Mouse (Mus musculus) erythroblast, embryonic 14.5 days (primary cell): Measurements from ENCODE around the gene Hsd17b3. TPM values are rescaled to one million over a fixed set of nuclear protein-coding genes. Genes with fewer than 3 reads are reported as not detected.

ENCODE experiments used
- H3K27me3 ChIP-seq: 2 replicates; pipeline ENCODE4 v1.6.1; 2012; ENCODE audit warnings: inconsistent platforms; ENCODE audit not compliant: control insufficient read depth
- H3K36me3 ChIP-seq: 2 replicates; pipeline ENCODE4 v1.6.1; 2012; ENCODE audit warnings: mild to moderate bottlenecking, inconsistent platforms; ENCODE audit not compliant: control insufficient read depth
- H3K4me1 ChIP-seq: 2 replicates; pipeline ENCODE4 v1.6.1; 2012; ENCODE audit warnings: inconsistent platforms; ENCODE audit not compliant: control insufficient read depth
- H3K4me3 ChIP-seq: replicated peaks from 2 replicates; pipeline ENCODE3; 2012; ENCODE audit warnings: moderate library complexity, mild to moderate bottlenecking, inconsistent platforms
- H3K9me3 ChIP-seq: 2 replicates; pipeline ENCODE4 v1.6.1; 2012; ENCODE audit warnings: low read length, inconsistent platforms, mixed read lengths; ENCODE audit not compliant: control insufficient read depth
- GATA1 ChIP-seq: IDR thresholded peaks from 2 replicates; pipeline ENCODE4 v1.6.1; 2012; ENCODE audit warnings: low read length, inconsistent platforms, mixed read lengths
- TAL1 ChIP-seq: IDR thresholded peaks from 3 replicates; pipeline ENCODE4 v1.6.1; 2012; ENCODE audit warnings: low read length, inconsistent platforms, mixed read lengths
- polyA plus RNA-seq: library from polyadenylated mRNA; stranded (reverse); fragments of >175 nt; gene quantifications from 2 replicates; pipeline ENCODE4 v1.2.3, GENCODE M21; 2012

Gene Hsd17b3
- polyA plus RNA-seq, 1 experiment, result not detected

GRCm38 (mm10) chr13:64090278-64090677, 1.2 kb upstream of the Hsd17b3 start:
- no peaks in the 10 kb centered on the region for H3K27me3 ChIP-seq
- TF ChIP-seq GATA1 (no peak), TAL1 (no peak)

GRCm38 (mm10) chr13:64088057-64088456, 973 bp downstream of the Hsd17b3 start:
- TF ChIP-seq TAL1 (no peak), GATA1 (no peak)
- H3K36me3 ChIP-seq, result no peaks in the 10 kb centered on the region
- H3K27me3 ChIP-seq, result no peaks in the 10 kb centered on the region
- no peaks in the 10 kb centered on the region for H3K9me3 ChIP-seq
- no peak overlapping the region for H3K4me3 ChIP-seq
- no peaks in the 10 kb centered on the region for H3K4me1 ChIP-seq

More at GRCm38 (mm10) chr13:64090278-64090677, 1.2 kb upstream of the Hsd17b3 start:
- no peaks in the 10 kb centered on the region for H3K4me1 ChIP-seq
- H3K4me3 ChIP-seq, result no peak overlapping the region
- no peaks in the 10 kb centered on the region for H3K36me3 ChIP-seq
- no peaks in the 10 kb centered on the region for H3K9me3 ChIP-seq

DNA sequence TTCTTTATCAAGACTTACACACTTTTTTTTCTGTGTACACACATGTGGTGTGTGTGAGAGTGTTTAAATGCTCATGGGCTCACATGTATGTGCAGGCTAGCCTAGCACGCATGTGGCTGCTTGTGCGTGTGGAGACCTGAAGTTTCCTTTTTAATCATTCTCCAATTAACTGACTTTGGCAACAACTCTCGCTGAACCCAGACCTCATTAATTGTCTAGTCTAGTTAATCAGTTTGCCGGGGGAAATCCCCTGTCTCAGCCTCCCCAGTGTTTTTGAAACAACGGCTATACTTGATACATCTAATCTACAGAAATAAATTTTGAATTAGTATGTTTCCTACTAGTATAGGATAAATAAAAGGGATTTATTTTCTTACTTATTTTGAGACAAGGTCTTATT, 3.0 kb downstream of the Hsd17b3 start:
- H3K4me1 ChIP-seq, result no peaks in the 10 kb centered on the region
- no peak for TF ChIP-seq TAL1
- no peak for TF ChIP-seq GATA1

DNA sequence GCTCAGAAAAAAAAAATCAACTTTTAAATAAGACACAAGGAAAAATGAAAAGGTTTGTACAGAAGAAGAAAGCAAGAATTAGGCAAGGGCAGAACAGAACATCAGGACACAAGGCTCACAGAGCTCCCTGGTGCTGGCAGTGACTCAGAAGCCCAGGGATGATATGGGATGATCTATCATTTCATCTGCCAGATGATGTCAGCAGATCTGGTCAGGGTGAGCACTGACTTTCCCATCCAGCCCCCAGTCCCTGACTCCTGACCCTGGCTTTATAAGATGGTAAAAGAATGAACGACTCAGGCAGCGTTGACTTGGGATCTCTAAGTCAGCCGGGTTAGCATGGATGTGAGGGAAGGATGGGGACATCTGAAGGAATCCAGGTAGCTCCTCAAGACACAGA, 5.7 kb downstream of the Hsd17b3 start:
- no peaks in the 10 kb centered on the region for H3K9me3 ChIP-seq
- H3K27me3 ChIP-seq, result no peaks in the 10 kb centered on the region
- TF ChIP-seq TAL1 (no peak), GATA1 (no peak)
- H3K4me3 ChIP-seq, result no peak overlapping the region
- H3K4me1 ChIP-seq, result no peaks in the 10 kb centered on the region
- no peaks in the 10 kb centered on the region for H3K36me3 ChIP-seq

More for the DNA sequence above, 3.0 kb downstream of the Hsd17b3 start:
- no peaks in the 10 kb centered on the region for H3K27me3 ChIP-seq
- no peaks in the 10 kb centered on the region for H3K36me3 ChIP-seq
- no peak overlapping the region for H3K4me3 ChIP-seq
- no peaks in the 10 kb centered on the region for H3K9me3 ChIP-seq

DNA sequence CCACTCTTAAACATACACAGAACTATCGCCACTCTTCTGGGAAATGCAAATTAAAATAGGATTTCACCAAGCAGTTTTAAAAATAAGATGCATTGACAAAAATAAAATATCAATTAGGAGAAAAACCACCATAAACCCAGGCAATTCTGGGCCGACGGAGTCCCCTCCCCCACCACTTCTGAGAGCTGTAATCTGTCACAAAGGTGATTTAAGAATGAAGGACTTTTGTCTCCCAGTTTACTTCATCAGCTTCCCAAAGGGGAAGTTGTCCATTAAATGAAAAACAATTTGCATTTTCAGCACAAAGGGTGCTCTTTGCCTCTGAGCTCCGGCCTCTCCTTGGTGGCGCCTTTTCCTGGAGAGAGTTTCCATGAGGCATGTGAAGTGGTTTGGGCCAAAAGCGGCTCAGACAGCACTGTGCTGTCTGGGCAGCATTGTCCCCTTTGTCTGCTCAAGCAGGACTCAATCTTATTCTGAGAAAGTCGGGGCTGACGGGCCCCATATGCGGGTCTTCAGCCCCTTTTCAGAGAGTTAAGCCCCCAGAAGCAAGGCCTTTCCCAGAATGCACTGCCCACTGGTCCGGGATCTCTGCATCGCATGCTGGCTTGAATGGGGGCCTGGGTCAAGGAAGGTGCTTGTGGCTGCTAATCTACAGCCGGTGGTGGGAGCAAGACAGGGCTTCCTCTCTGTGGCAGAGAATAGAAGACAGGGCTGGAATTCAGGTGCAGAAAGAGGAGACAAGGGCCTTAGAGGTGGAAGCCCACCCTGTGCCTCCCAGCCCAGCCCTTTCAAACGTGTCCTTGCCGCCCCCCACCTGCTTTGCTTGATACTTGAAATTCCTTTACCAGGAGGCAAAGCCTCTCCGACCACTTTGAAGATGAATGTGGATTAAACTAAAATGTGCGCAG, 7.8 kb downstream of the Hsd17b3 start:
- TF ChIP-seq TAL1 (no peak), GATA1 (no peak)
- H3K27me3 ChIP-seq, result no peaks in the 10 kb centered on the region
- no peak overlapping the region for H3K4me3 ChIP-seq
- H3K4me1 ChIP-seq, result no peaks in the 10 kb centered on the region
- H3K9me3 ChIP-seq, result no peaks in the 10 kb centered on the region
- no peaks in the 10 kb centered on the region for H3K36me3 ChIP-seq

- Histone ChIP-seq H3K9me3 (no peaks in the 10 kb centered on the region), H3K27me3 (no peaks in the 10 kb centered on the region), H3K4me1 (no peaks in the 10 kb centered on the region), H3K36me3 (no peaks in the 10 kb centered on the region), H3K4me3 (no peak overlapping the region)
- TF ChIP-seq GATA1 (no peak), TAL1 (no peak)
These were observed 11.4 kb downstream of the Hsd17b3 start for GRCm38 (mm10) chr13:64077591-64077990.

DNA sequence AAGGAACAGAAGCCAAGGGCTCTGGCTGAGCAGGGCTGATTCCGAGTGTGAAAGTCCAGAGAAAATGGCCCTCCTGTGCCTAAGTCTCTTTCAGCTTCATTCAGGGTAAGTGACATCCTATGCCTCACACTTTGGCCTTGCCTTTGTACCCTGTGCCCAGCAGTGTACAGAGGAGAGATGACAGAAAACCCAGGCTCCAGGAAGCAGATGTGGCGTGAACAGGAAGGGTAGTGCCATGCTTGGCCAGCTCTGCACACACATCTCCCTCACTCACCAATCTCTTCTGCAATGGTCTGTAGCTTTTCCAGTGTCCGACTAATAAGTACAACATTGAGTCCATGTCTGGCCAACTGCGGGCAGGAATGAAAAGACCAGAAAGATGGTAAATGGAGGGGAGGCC, 13.0 kb downstream of the Hsd17b3 start:
- no peak for TF ChIP-seq GATA1
- TF ChIP-seq TAL1, result no peak
- no peaks in the 10 kb centered on the region for H3K4me1 ChIP-seq

GRCm38 (mm10) chr13:64066653-64067052, 22.4 kb downstream of the Hsd17b3 start:
- no peaks in the 10 kb centered on the region for H3K9me3 ChIP-seq
- H3K4me1 ChIP-seq, result no peaks in the 10 kb centered on the region
- no peaks in the 10 kb centered on the region for H3K36me3 ChIP-seq
- no peak overlapping the region for H3K4me3 ChIP-seq
- TF ChIP-seq GATA1, result no peak
- TF ChIP-seq TAL1, result no peak
- H3K27me3 ChIP-seq, result no peaks in the 10 kb centered on the region

More for the DNA sequence above, 13.0 kb downstream of the Hsd17b3 start:
- no peaks in the 10 kb centered on the region for H3K9me3 ChIP-seq
- no peaks in the 10 kb centered on the region for H3K36me3 ChIP-seq
- H3K27me3 ChIP-seq, result no peaks in the 10 kb centered on the region
- no peak overlapping the region for H3K4me3 ChIP-seq

- H3K27me3 ChIP-seq, result no peaks in the 10 kb centered on the region
- no peak overlapping the region for H3K4me3 ChIP-seq
- H3K9me3 ChIP-seq, result no peaks in the 10 kb centered on the region
- no peaks in the 10 kb centered on the region for H3K4me1 ChIP-seq
- H3K36me3 ChIP-seq, result no peaks in the 10 kb centered on the region
- TF ChIP-seq GATA1 (no peak), TAL1 (no peak)
These were observed 24.8 kb downstream of the Hsd17b3 start for GRCm38 (mm10) chr13:64064276-64064675.
